Mouse (Mus musculus) olfactory bulb, adult 2 months (tissue): Measurements from ENCODE around the gene Ap2s1.

ENCODE experiments used
- CTCF ChIP-seq: fragments of 200-500 bp; IDR thresholded peaks from 2 replicates; pipeline ENCODE4 v1.5.1; 2012; ENCODE audit warnings: low read depth, mild to moderate bottlenecking, low read length, moderate library complexity; ENCODE audit not compliant: insufficient read depth
- POLR2A ChIP-seq: fragments of 200-500 bp; IDR thresholded peaks from 2 replicates; pipeline ENCODE4 v1.6.1; 2012; ENCODE audit warnings: mild to moderate bottlenecking, low read depth, low read length, moderate library complexity; ENCODE audit not compliant: insufficient read depth

GRCm38 (mm10) chr7:16731893-16732422, 6.3 kb upstream of the Ap2s1 start:
- TF ChIP-seq POLR2A (no peak), CTCF (no peak)
